Mouse (Mus musculus): ENCODE data around the gene Hnrnpd. TPM values are rescaled to one million over a fixed set of nuclear protein-coding genes. Genes with fewer than 3 reads are reported as not detected.

Hnrnpd gene
- polyA plus RNA-seq, 1 experiment from 2014 or later, result 189 TPM

DNA sequence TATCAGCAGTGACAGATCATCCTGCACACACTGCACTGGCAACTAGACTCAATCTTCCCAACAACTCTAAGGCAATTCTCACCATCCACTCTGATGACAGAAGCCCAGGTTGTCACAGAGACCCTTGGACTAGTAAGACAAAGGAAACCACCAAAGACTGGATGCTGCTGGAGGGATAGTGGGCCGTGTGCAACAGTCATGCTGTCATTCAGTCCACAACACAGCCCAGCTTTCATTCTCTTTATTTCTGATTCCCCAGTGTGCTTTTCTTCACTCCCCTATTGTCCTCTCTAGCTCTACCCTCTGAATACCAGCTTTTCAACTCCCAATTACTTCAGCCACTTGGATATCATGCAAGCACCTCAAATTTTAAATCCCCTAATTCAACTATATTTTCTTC lies 24.9 kb downstream of the Hnrnpd start:
- WGBS, result 9% methylated on average over 1 of the region's 1 CpGs
- peak; percentile 52 for ATAC-seq

DNA sequence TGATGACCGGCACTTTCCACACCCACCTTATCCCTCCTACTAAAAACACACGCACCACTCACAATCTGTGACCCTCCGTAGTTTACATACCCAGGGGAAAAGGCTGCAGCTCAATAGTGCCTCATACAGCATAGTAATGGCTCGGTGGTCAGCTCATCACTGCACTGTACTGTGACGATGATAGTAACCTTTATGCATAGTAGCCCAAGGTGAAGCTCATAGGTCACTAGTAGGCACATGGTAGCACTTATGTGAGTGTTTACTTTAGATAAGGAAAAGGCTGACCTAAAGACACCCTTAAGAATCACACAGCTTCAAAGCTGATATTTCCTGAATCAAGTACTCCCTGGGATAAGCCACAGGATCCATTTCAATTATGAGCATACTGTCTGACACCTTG lies 26.2 kb downstream of the Hnrnpd start:
- H3K9ac ChIP-seq, result no peak overlapping the region
- no peaks in the 10 kb centered on the region for H3K9me3 ChIP-seq (replicated peaks)
- H3K4me2 ChIP-seq, result no peak overlapping the region
- no peaks in the 10 kb centered on the region for H3K27me3 ChIP-seq
- WGBS, result 94% methylated on average over 5 of the region's 5 CpGs
- no peak overlapping the region for H3K4me3 ChIP-seq
- peaks cover 13% of the 10 kb centered on the region for H3K4me1 ChIP-seq
- no peak for ATAC-seq
- peaks cover 27% of the 10 kb centered on the region; the same call in 1 of the 2 replicates for H3K36me3 ChIP-seq (ENCODE audit: poor library complexity, severe bottlenecking)
- H3K27ac ChIP-seq, result no peak overlapping the region

More for the DNA sequence above, 24.9 kb downstream of the Hnrnpd start:
- H3K36me3 ChIP-seq (ENCODE audit: poor library complexity, severe bottlenecking), result peaks cover 40% of the 10 kb centered on the region
- H3K27me3 ChIP-seq, result no peaks in the 10 kb centered on the region
- no peak overlapping the region for H3K4me2 ChIP-seq
- H3K27ac ChIP-seq, result peak overlapping the region; percentile 48
- no peak overlapping the region for H3K4me3 ChIP-seq
- no peaks in the 10 kb centered on the region for H3K9me3 ChIP-seq (replicated peaks)
- H3K9ac ChIP-seq, result no peak overlapping the region
- peaks cover 13% of the 10 kb centered on the region for H3K4me1 ChIP-seq

DNA sequence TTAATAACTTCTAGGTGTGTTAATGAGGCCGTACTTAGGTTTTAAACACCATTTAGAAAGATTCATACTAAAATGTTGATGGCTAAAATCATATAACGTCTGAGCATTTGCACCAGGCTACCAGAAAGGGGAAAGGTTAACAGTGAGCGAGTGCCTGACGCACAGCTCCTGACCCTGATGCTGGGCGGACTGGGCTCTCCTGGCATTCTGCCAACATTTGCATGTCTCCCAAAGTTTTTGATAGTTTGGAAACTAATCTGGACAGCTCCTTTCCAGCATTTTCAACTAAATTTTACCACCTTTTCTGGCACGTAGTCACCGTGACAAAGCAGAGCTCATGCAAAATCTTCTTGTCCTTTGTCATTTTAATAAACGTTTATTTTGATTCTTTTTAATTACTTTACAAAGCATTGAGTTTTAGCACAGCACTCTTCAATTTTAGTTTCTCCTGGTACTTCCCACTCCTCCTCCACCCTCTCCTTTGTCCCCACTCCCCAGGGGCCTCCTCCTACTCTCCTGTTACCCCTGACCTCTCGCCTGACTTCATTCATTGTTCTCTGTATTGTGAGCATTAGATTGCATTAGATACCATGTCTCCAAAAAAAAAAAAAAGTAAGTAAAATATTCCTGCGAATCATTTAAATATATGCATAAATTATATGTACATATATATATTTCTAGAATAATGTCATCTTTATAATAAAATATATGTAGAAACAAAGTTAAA lies 36.8 kb downstream of the Hnrnpd start:
- no peak overlapping the region for H3K9ac ChIP-seq
- H3K9me3 ChIP-seq (replicated peaks), result peaks cover 13% of the 10 kb centered on the region
- H3K36me3 ChIP-seq (ENCODE audit: poor library complexity, severe bottlenecking), result peaks cover 10% of the 10 kb centered on the region
- no peaks in the 10 kb centered on the region for H3K27me3 ChIP-seq
- 0 out of 2 replicates have a peak, but pooled peaks cover 2% of the 10 kb centered on the region for H3K4me1 ChIP-seq
- no peak overlapping the region for H3K4me3 ChIP-seq
- no peak overlapping the region for H3K27ac ChIP-seq
- WGBS, result 36% methylated on average over 10 of the region's 10 CpGs
- no peak for ATAC-seq
- no peak overlapping the region for H3K4me2 ChIP-seq

DNA sequence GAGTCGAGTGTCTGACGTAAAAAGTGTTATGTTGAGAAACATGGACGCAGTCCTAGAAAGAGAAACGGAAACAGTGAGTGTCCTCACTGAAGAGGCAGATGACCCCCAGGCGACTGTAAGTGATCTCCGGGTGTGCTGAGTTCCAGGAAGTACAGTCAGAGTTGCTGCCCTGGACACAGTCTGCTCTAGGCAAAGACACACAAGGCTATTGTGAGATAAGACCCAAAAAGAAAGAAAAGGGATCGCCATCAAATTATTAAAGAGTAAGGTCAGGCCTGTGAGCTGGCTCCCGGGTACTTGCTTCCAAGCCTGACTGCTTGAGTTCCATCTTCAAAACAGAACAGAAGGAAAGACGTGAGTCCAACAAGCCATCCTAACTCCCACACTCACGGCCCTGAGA lies 37.5 kb downstream of the Hnrnpd start:
- WGBS, result 83% methylated on average over 10 of the region's 10 CpGs
- ATAC-seq, result no peak
- H3K4me2 ChIP-seq, result no peak overlapping the region
- no peak overlapping the region for H3K27ac ChIP-seq
- H3K9ac ChIP-seq, result no peak overlapping the region
- 0 out of 2 replicates have a peak, but pooled peaks cover 2% of the 10 kb centered on the region for H3K4me1 ChIP-seq
- peaks cover 13% of the 10 kb centered on the region for H3K9me3 ChIP-seq (replicated peaks)
- H3K36me3 ChIP-seq (ENCODE audit: poor library complexity, severe bottlenecking), result peaks cover 10% of the 10 kb centered on the region
- H3K27me3 ChIP-seq, result no peaks in the 10 kb centered on the region
- no peak overlapping the region for H3K4me3 ChIP-seq

DNA sequence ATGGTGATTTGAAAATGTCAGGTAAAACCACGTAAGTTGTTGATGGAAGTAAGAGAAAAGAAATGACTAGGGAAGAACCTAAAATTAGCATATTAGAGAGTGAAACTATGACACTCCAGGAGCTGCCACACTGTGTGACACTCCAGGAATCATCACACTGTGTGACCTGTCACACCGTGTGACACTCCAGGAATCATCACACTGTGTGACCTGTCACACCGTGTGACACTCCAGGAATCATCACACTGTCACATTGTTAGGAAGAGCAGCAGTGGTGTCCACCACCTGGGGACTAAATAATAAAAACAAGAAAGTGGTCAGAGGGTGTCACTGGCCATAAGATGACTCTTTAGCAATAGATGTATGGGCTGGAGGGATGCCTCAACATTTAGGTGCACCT lies 39.3 kb downstream of the Hnrnpd start:
- Histone ChIP-seq H3K36me3 (ENCODE audit: poor library complexity, severe bottlenecking) (0 out of 2 replicates have a peak, but pooled peaks cover 2% of the 10 kb centered on the region), H3K27me3 (no peaks in the 10 kb centered on the region), H3K27ac (no peak overlapping the region), H3K4me2 (no peak overlapping the region), H3K4me3 (no peak overlapping the region), H3K9ac (no peak overlapping the region), H3K4me1 (0 out of 2 replicates have a peak, but pooled peaks cover 2% of the 10 kb centered on the region), H3K9me3 (replicated peaks) (peaks cover 5% of the 10 kb centered on the region)
- no peak; the same call in 1 of the 2 replicates for ATAC-seq
- 86% methylated on average over 3 of the region's 3 CpGs for WGBS

DNA sequence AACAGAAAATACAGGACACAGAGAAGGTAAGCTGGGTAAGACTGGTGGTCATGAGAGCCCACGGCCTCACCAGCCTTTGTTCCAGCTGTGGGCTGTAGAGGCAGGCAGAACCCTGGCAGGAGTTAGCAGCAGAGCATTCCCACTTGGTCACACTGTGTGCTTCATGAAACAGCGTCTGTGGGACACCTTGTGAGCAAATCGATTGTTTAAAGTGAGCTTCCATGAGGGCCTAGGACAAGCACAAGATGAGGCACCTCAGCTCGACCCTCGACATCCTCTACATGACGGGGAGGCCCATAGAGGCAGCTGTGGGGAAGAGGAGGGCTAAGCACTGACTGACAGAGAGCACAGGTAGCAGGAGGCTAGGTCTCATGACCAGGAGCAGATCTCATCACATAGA lies 46.8 kb downstream of the Hnrnpd start:
- ATAC-seq, result no peak
- 89% methylated on average over 6 of the region's 6 CpGs for WGBS
- Histone ChIP-seq H3K9me3 (replicated peaks) (no peaks in the 10 kb centered on the region), H3K4me1 (no peaks in the 10 kb centered on the region), H3K27ac (no peak overlapping the region), H3K4me2 (no peak overlapping the region), H3K4me3 (no peak overlapping the region), H3K36me3 (ENCODE audit: poor library complexity, severe bottlenecking) (no peaks in the 10 kb centered on the region), H3K9ac (no peak overlapping the region), H3K27me3 (no peaks in the 10 kb centered on the region)

DNA sequence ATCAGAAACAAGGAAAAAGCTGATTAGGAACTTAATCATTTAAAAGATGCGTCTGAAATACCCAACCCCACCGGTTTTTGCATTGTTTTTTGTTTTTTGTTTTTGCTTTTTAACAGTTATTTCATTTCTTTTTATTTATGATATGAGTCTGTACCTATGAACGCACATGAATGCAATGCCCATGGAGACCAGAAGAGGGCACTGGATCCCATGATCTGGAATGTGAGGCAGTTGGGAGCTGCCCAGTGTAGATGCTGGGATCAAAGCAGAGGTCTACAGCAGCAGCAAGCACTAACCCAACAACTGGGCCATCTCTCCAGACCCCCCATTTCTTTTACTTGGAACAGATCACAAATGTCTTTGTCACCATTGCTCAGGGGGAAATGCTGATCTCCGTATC lies 50.8 kb downstream of the Hnrnpd start:
- no peaks in the 10 kb centered on the region for H3K36me3 ChIP-seq (ENCODE audit: poor library complexity, severe bottlenecking)
- H3K9ac ChIP-seq, result no peak overlapping the region
- H3K27me3 ChIP-seq, result no peaks in the 10 kb centered on the region
- WGBS, result 52% methylated on average over 4 of the region's 4 CpGs
- H3K9me3 ChIP-seq (replicated peaks), result no peaks in the 10 kb centered on the region
- no peak overlapping the region for H3K27ac ChIP-seq
- no peaks in the 10 kb centered on the region for H3K4me1 ChIP-seq
- H3K4me2 ChIP-seq, result no peak overlapping the region
- no peak for ATAC-seq
- no peak overlapping the region for H3K4me3 ChIP-seq

GRCm38 (mm10) chr5:99922033-99922432 lies 56.7 kb downstream of the Hnrnpd start:
- no peaks in the 10 kb centered on the region for H3K9me3 ChIP-seq (replicated peaks)
- H3K27ac ChIP-seq, result no peak overlapping the region
- H3K4me2 ChIP-seq, result no peak overlapping the region
- ATAC-seq, result no peak
- H3K36me3 ChIP-seq (ENCODE audit: poor library complexity, severe bottlenecking), result no peaks in the 10 kb centered on the region
- WGBS, result 77% methylated on average over 8 of the region's 8 CpGs
- H3K4me1 ChIP-seq, result no peaks in the 10 kb centered on the region
- H3K9ac ChIP-seq, result no peak overlapping the region
- H3K27me3 ChIP-seq, result no peaks in the 10 kb centered on the region
- no peak overlapping the region for H3K4me3 ChIP-seq

DNA sequence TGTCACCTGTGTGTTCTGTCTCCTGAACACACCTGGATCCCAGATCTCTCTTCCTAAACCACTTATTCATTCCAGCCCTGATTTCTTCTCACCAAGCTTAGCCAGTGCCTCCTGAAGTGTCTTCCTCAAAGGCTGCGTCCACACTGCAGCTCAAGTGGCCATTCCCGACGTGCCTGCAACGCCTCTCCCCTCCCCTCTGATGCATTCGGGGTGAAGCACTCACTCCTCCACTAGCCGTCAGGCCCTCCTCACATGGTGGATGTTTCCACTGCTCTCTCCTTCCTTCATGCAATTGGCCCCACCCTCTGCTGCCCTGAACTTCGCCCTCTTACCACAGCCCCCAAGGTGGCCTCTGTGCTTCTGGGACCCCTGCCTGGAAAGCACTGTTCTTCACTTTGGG lies 63.2 kb downstream of the Hnrnpd start:
- H3K4me1 ChIP-seq, result no peaks in the 10 kb centered on the region
- H3K4me2 ChIP-seq, result no peak overlapping the region
- no peaks in the 10 kb centered on the region for H3K27me3 ChIP-seq
- H3K36me3 ChIP-seq (ENCODE audit: poor library complexity, severe bottlenecking), result no peaks in the 10 kb centered on the region
- 56% methylated on average over 7 of the region's 7 CpGs for WGBS
- H3K27ac ChIP-seq, result no peak overlapping the region
- H3K9me3 ChIP-seq (replicated peaks), result no peaks in the 10 kb centered on the region
- no peak for ATAC-seq
- H3K4me3 ChIP-seq, result no peak overlapping the region
- no peak overlapping the region for H3K9ac ChIP-seq

DNA sequence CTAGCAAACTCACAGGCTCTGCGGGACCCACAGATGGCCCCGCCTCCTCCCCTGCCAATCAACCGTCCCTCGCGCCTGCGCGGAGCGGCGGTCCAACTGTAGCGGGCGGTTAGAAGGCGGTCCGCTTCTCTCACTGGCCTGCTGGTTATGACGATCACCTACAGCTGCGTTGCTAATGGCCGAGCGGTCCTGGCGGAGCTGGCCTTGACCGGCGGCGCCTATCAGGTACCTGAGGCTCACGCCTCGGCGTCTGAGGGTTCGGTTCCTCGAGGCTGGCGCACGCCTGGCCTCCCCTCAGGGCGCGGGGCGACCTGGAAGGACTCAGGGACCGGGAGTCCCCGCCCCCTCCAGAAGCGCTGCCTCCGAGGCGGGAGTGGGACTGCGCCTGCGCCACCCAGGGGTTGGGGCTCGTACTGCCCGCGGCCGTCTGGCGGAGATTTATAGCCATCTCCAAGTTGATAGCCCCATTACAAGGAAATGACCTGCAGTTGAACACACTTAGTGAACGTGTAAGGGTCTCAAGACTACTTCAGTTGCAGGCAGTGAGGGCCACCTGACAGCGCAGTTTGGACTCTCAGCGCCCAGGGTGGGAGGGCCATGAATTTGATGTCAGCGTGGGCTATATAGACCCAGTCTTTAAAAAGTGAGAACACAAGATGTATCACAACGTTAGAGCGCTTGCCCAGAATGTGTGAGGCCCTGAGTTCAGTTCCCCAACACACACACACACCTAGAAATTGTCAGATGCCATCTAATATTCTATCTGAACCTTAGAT lies 72.4 kb downstream of the Hnrnpd start, which contains the start of gene Vamp9:
Gene Vamp9 (plus strand): TSS at position 74 of the 776 bp plus-strand sequence.
- H3K4me1 ChIP-seq, result peaks cover 4% of the 10 kb centered on the region; the same call in 1 of the 2 replicates
- peak within 1 kb of the TSS; percentile 87 for H3K27ac ChIP-seq
- H3K9me3 ChIP-seq (replicated peaks), result no peaks in the 10 kb centered on the region
- H3K4me3 ChIP-seq, result peak within 1 kb of the TSS; percentile 60
- no peaks in the 10 kb centered on the region for H3K36me3 ChIP-seq (ENCODE audit: poor library complexity, severe bottlenecking)
- H3K9ac ChIP-seq, result peak within 1 kb of the TSS; percentile 71
- H3K27me3 ChIP-seq, result no peaks in the 10 kb centered on the region
- H3K4me2 ChIP-seq, result peak within 1 kb of the TSS; percentile 65
- 4% methylated on average over 49 of the region's 49 CpGs for WGBS
- peak; percentile 99 for ATAC-seq

Data from forebrain, embryonic 13.5 days (tissue).